Mouse (Mus musculus) spleen, postnatal 0 days (tissue): ENCODE results near the gene Med28. TPM values are rescaled to one million over a fixed set of nuclear protein-coding genes. Genes with fewer than 3 reads are reported as not detected.

ENCODE experiments used
- polyA plus RNA-seq: library from polyadenylated mRNA; unstranded; fragments of >200 nt; fragmentation: Nextera tagmentation; extraction: Ambion mirVana; gene quantifications from 2 replicates; pipeline ENCODE4 v1.2.1, GENCODE M21; 2015

The Med28 gene
- 131 and 132 TPM in 2 replicates for polyA plus RNA-seq

DNA sequence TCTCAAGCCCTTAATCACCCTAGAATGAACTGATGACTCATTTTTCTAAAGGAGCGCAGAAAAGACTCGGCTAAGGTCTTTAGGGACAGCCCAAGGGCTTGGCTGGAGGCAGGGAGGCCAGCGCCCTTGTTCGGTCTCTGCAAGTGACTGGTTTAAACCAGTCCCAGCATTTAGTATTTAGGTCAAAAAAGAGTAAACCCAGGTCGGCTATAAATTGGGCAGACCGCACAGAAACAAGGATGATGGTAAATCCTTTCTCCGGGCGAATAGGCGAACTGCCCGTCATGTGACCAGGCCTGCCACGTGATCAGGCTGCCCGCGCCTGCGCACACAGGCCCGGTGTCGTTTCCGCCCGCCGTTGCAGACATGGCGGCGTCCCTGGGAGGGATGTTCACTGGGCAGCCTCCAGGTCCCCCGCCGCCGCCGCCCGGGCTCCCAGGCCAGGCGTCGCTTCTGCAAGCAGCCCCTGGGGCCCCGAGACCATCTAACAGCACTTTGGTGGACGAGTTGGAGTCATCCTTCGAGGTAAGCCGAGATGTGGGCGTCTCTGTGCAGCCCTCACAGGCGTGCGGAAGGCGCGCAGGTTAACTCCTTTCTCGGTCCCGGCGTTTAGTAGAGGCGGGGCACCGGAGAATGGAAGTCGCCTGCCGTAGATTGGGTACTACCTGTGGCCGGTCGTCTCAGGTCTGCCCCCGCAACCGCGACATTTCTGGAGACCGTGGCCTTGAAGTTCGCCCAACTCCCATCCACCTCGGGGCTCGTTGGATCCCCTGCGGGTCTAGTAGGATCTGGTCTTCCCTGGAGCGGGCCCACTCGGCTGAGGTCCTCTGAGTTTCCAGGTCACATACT, at the start of gene Med28:
TSS of gene Med28 (plus strand) at position 270 of the 849 bp plus-strand sequence.

GRCm38 (mm10) chr5:45493191-45494092, 26.6 kb upstream of the Med28 start, which contains the start of gene Lap3:
TSS of gene Lap3 (plus strand) at chr5:45493374.

Other genes with a start within 250 kb of the Med28 start
- gene Qdpr, start 70.0 kb upstream of the Med28 start, polyA plus RNA-seq = 58.9 and 60.0 TPM in 2 replicates
- gene Clrn2, start 66.5 kb upstream of the Med28 start, polyA plus RNA-seq = not detected in 2 replicates
- 39.0 and 42.4 TPM in 2 replicates for gene Lap3, start 26.9 kb upstream of the Med28 start, polyA plus RNA-seq
- 0.06 TPM in 2 replicates for gene Fam184b, start 119.4 kb downstream of the Med28 start, polyA plus RNA-seq
- gene Ncapg, start 149.7 kb downstream of the Med28 start, polyA plus RNA-seq = 54.5 and 60.0 TPM in 2 replicates